Mouse (Mus musculus) stomach, postnatal 0 days (tissue): ENCODE measurements around the gene Fam174b.

ENCODE experiments used
- CTCF ChIP-seq: IDR thresholded peaks from 2 replicates; pipeline ENCODE4 v1.5.1; 2016; ENCODE audit warnings: antibody characterized with exemption, low read depth, mild to moderate bottlenecking, moderate library complexity
- EP300 ChIP-seq: optimal IDR thresholded peaks from 2 replicates; pipeline ENCODE3; 2016; ENCODE audit warnings: antibody characterized with exemption

GRCm38 (mm10) chr7:73819366-73819765 is 79.3 kb downstream of the Fam174b start:
- TF ChIP-seq CTCF = peak; percentile 46
- TF ChIP-seq EP300 = no peak
